Mouse (Mus musculus): ENCODE results near the gene Lyzl4. TPM values are rescaled to one million over a fixed set of nuclear protein-coding genes. Genes with fewer than 3 reads are reported as not detected.

Gene Lyzl4
- polyA plus RNA-seq, 1 experiment from 2014 or later: not detected

- peaks cover 23% of the 10 kb centered on the region for H3K4me1 ChIP-seq
- under 1% methylated on average over 79 of the region's 79 CpGs for WGBS
- no peaks in the 10 kb centered on the region for H3K36me3 ChIP-seq (replicated peaks)
- peaks cover 89% of the 10 kb centered on the region for H3K27me3 ChIP-seq (replicated peaks; ENCODE audit: low read depth, poor library complexity, severe bottlenecking)
- no peaks in the 10 kb centered on the region for H3K9me3 ChIP-seq
- H3K27ac ChIP-seq (replicated peaks): peak within 1 kb of the TSS; percentile 49
- H3K4me3 ChIP-seq: peak within 1 kb of the TSS; percentile 62
- DNase-seq (ENCODE audit: low spot score): peak; percentile 86
These were observed 695 bp upstream of the Lyzl4 start, which contains the start of gene Vipr1 for GRCm38 (mm10) chr9:121642401-121643181. Vipr1 (plus strand) TSS chr9:121642716.

- H3K36me3 ChIP-seq (replicated peaks): no peaks in the 10 kb centered on the region
- H3K27ac ChIP-seq (replicated peaks): no peak overlapping the region
- peak overlapping the region; percentile 62 for H3K4me3 ChIP-seq
- peaks cover 98% of the 10 kb centered on the region for H3K27me3 ChIP-seq (replicated peaks; ENCODE audit: low read depth, poor library complexity, severe bottlenecking)
- H3K4me1 ChIP-seq: peaks cover 23% of the 10 kb centered on the region
- WGBS: 10% methylated on average over 27 of the region's 27 CpGs
- DNase-seq (ENCODE audit: low spot score): peak; percentile 40
- no peaks in the 10 kb centered on the region for H3K9me3 ChIP-seq
These were observed 521 bp downstream of the Lyzl4 start for GRCm38 (mm10) chr9:121641235-121641915.

- 46% methylated on average over 16 of the region's 16 CpGs for WGBS
- Histone ChIP-seq H3K4me3 (no peak overlapping the region), H3K9me3 (no peaks in the 10 kb centered on the region), H3K27ac (replicated peaks) (no peak overlapping the region), H3K4me1 (peaks cover 23% of the 10 kb centered on the region), H3K36me3 (replicated peaks) (no peaks in the 10 kb centered on the region), H3K27me3 (replicated peaks; ENCODE audit: low read depth, poor library complexity, severe bottlenecking) (peaks cover 96% of the 10 kb centered on the region)
- no peak for DNase-seq (ENCODE audit: low spot score)
These were observed 2.1 kb downstream of the Lyzl4 start for GRCm38 (mm10) chr9:121639790-121640189.

- Histone ChIP-seq H3K4me3 (no peak overlapping the region), H3K27ac (replicated peaks) (no peak overlapping the region), H3K27me3 (replicated peaks; ENCODE audit: low read depth, poor library complexity, severe bottlenecking) (peaks cover 62% of the 10 kb centered on the region), H3K4me1 (peaks cover 6% of the 10 kb centered on the region; the same call in 1 of the 2 replicates), H3K36me3 (replicated peaks) (no peaks in the 10 kb centered on the region), H3K9me3 (no peaks in the 10 kb centered on the region)
- 52% methylated on average over 7 of the region's 7 CpGs for whole genome bisulfite sequencing
- DNase-seq (ENCODE audit: low spot score): no peak
These were observed 5.9 kb downstream of the Lyzl4 start for GRCm38 (mm10) chr9:121635835-121636576.

GRCm38 (mm10) chr9:121633306-121633705 lies 8.6 kb downstream of the Lyzl4 start:
- Histone ChIP-seq H3K4me3 (no peak overlapping the region), H3K4me1 (peaks cover 6% of the 10 kb centered on the region; the same call in 1 of the 2 replicates), H3K27ac (replicated peaks) (no peak overlapping the region), H3K27me3 (replicated peaks; ENCODE audit: low read depth, poor library complexity, severe bottlenecking) (peaks cover 35% of the 10 kb centered on the region), H3K36me3 (replicated peaks) (no peaks in the 10 kb centered on the region), H3K9me3 (no peaks in the 10 kb centered on the region)
- no peak for DNase-seq (ENCODE audit: low spot score)
- WGBS: 78% methylated on average over 6 of the region's 6 CpGs

- H3K27me3 ChIP-seq (replicated peaks; ENCODE audit: low read depth, poor library complexity, severe bottlenecking): peaks cover 31% of the 10 kb centered on the region
- H3K9me3 ChIP-seq: no peaks in the 10 kb centered on the region
- no peak overlapping the region for H3K27ac ChIP-seq (replicated peaks)
- no peaks in the 10 kb centered on the region for H3K36me3 ChIP-seq (replicated peaks)
- H3K4me1 ChIP-seq: peaks cover 6% of the 10 kb centered on the region; the same call in 1 of the 2 replicates
- 86% methylated on average over 10 of the region's 10 CpGs for WGBS
- no peak overlapping the region for H3K4me3 ChIP-seq
- no peak for DNase-seq (ENCODE audit: low spot score)
These were observed 9.0 kb downstream of the Lyzl4 start for GRCm38 (mm10) chr9:121632891-121633290.

- Histone ChIP-seq H3K36me3 (replicated peaks) (no peaks in the 10 kb centered on the region), H3K4me1 (peaks cover 6% of the 10 kb centered on the region; the same call in 1 of the 2 replicates), H3K27ac (replicated peaks) (no peak overlapping the region), H3K9me3 (no peaks in the 10 kb centered on the region), H3K27me3 (replicated peaks; ENCODE audit: low read depth, poor library complexity, severe bottlenecking) (peaks cover 23% of the 10 kb centered on the region), H3K4me3 (no peak overlapping the region)
- no peak for DNase-seq (ENCODE audit: low spot score)
- WGBS: 69% methylated on average over 4 of the region's 4 CpGs
These were observed 9.9 kb downstream of the Lyzl4 start for GRCm38 (mm10) chr9:121631946-121632345.

GRCm38 (mm10) chr9:121630627-121631026 lies 11.3 kb downstream of the Lyzl4 start:
- Histone ChIP-seq H3K4me3 (no peak overlapping the region), H3K9me3 (no peaks in the 10 kb centered on the region), H3K4me1 (peaks cover 6% of the 10 kb centered on the region; the same call in 1 of the 2 replicates), H3K36me3 (replicated peaks) (no peaks in the 10 kb centered on the region), H3K27me3 (replicated peaks; ENCODE audit: low read depth, poor library complexity, severe bottlenecking) (peaks cover 11% of the 10 kb centered on the region; the same call in 1 of the 2 replicates), H3K27ac (replicated peaks) (no peak overlapping the region)
- no peak for DNase-seq (ENCODE audit: low spot score)
- 87% methylated on average over 1 of the region's 1 CpGs for WGBS

GRCm38 (mm10) chr9:121624920-121625319 lies 17.0 kb downstream of the Lyzl4 start:
- 82% methylated on average over 2 of the region's 2 CpGs for WGBS
- H3K27me3 ChIP-seq (replicated peaks; ENCODE audit: low read depth, poor library complexity, severe bottlenecking): no peaks in the 10 kb centered on the region
- no peaks in the 10 kb centered on the region for H3K36me3 ChIP-seq (replicated peaks)
- H3K4me1 ChIP-seq: peaks cover 3% of the 10 kb centered on the region
- no peak for DNase-seq (ENCODE audit: low spot score)
- H3K9me3 ChIP-seq: no peaks in the 10 kb centered on the region
- no peak overlapping the region for H3K4me3 ChIP-seq
- H3K27ac ChIP-seq (replicated peaks): no peak overlapping the region

GRCm38 (mm10) chr9:121623235-121623634 lies 18.7 kb downstream of the Lyzl4 start:
- H3K4me3 ChIP-seq: no peak overlapping the region
- H3K27me3 ChIP-seq (replicated peaks; ENCODE audit: low read depth, poor library complexity, severe bottlenecking): no peaks in the 10 kb centered on the region
- WGBS: 88% methylated on average over 4 of the region's 4 CpGs
- peaks cover 9% of the 10 kb centered on the region for H3K4me1 ChIP-seq
- no peak overlapping the region for H3K27ac ChIP-seq (replicated peaks)
- no peak for DNase-seq (ENCODE audit: low spot score)
- no peaks in the 10 kb centered on the region for H3K36me3 ChIP-seq (replicated peaks)
- H3K9me3 ChIP-seq: no peaks in the 10 kb centered on the region

- no peaks in the 10 kb centered on the region for H3K36me3 ChIP-seq (replicated peaks)
- H3K27ac ChIP-seq (replicated peaks): no peak overlapping the region
- H3K27me3 ChIP-seq (replicated peaks; ENCODE audit: low read depth, poor library complexity, severe bottlenecking): 0 out of 2 replicates have a peak, but pooled peaks cover 4% of the 10 kb centered on the region
- DNase-seq (ENCODE audit: low spot score): no peak
- no peaks in the 10 kb centered on the region for H3K9me3 ChIP-seq
- WGBS: 61% methylated on average over 7 of the region's 7 CpGs
- peaks cover 18% of the 10 kb centered on the region for H3K4me1 ChIP-seq
- no peak overlapping the region for H3K4me3 ChIP-seq
These were observed 22.5 kb downstream of the Lyzl4 start for GRCm38 (mm10) chr9:121619441-121619840.

- Histone ChIP-seq H3K27me3 (replicated peaks; ENCODE audit: low read depth, poor library complexity, severe bottlenecking) (0 out of 2 replicates have a peak, but pooled peaks cover 4% of the 10 kb centered on the region), H3K27ac (replicated peaks) (no peak overlapping the region), H3K9me3 (no peaks in the 10 kb centered on the region), H3K36me3 (replicated peaks) (no peaks in the 10 kb centered on the region), H3K4me1 (peaks cover 23% of the 10 kb centered on the region), H3K4me3 (no peak overlapping the region)
- WGBS: 57% methylated on average over 3 of the region's 3 CpGs
- peak; percentile 43 for DNase-seq (ENCODE audit: low spot score)
These were observed 25.4 kb downstream of the Lyzl4 start for GRCm38 (mm10) chr9:121616471-121616870.
